Mouse (Mus musculus): ENCODE results near the gene Mettl27.

DNA sequence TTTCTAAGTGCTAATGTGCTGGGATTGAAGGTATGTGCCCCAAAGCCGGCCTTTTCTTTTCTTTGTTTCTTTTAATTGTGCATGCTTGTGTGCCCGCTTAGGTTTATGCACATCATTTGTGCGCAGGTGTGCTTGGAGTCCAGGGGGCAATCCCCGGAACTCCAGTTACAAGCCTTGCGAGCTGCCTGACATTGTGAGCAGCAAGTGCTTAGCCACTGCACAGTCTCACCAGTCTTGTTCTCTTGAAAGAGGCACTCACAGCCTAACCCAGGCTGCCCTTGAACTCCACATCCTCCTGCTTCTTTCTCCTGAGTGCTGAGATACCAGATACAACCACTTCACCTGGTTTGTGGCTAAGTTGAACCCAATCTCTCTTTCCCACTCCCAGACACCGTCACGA lies 41.4 kb downstream of the Mettl27 start:
- TF ChIP-seq CTCF (IDR thresholded peaks at IDR 0.05; ENCODE audit: borderline replicate concordance, insufficient read depth, low read length) = no peak
- TF ChIP-seq POLR2A (IDR thresholded peaks at IDR 0.05; ENCODE audit: low read depth, low read length) = no peak

Measured in embryonic fibroblast, embryonic 13.5 days (primary cell).